Mouse (Mus musculus): ENCODE data around the gene A2ml1.

DNA sequence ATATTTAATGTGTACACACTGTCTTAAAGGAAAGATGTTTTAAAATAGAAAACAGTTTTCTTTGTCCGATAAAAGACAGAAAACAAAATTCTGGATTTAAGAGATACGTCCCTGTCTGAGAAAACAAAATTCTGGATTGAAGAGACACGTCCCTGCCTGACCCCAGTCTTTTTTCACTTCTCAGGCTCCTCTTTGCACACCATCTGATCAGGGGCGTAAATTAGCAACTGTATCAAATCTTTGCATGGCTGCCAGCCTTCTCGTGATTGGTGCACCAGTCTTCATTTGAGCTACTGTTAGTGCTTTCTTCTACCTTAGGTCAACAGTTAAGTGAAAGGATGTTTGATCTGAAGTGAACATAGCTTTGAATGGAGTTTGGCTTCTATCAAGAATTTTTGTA lies 76.7 kb downstream of the A2ml1 start:
- TF ChIP-seq CTCF (IDR thresholded peaks at IDR 0.05; ENCODE audit: low read depth) (no peak), EP300 (optimal IDR thresholded peaks at IDR 0.05) (no peak)

All from stomach, postnatal 0 days (tissue).